Mouse (Mus musculus) embryo, embryonic 9.5 days (tissue): ENCODE measurements around the gene Aaed1.

Source experiments
- DNase-seq: peaks from one replicate; pipeline ENCODE4 v3.0.0-alpha.2; 2017; ENCODE audit errors: extremely low spot score

Gene Aaed1

DNA sequence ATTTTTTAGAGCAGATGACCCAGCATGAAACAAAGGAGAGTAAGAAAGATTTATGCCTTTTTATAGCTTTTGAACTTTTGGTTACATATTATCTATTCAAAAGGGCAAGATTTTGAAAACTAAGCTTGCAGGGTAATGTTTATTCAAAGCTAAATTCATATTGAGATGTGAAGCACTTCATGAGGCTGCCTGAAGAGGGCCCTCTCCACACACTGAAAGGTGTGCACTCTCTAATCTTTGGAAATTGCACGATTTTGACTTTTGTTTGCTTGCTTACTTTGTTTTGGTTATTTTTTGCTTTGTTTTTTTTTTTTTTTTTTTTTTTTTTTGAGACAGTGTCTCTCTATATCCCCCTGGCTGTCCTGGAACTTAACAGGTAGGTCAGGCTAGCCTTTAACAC is 62.1 kb downstream of the Aaed1 start:
- no peak for DNase-seq

DNA sequence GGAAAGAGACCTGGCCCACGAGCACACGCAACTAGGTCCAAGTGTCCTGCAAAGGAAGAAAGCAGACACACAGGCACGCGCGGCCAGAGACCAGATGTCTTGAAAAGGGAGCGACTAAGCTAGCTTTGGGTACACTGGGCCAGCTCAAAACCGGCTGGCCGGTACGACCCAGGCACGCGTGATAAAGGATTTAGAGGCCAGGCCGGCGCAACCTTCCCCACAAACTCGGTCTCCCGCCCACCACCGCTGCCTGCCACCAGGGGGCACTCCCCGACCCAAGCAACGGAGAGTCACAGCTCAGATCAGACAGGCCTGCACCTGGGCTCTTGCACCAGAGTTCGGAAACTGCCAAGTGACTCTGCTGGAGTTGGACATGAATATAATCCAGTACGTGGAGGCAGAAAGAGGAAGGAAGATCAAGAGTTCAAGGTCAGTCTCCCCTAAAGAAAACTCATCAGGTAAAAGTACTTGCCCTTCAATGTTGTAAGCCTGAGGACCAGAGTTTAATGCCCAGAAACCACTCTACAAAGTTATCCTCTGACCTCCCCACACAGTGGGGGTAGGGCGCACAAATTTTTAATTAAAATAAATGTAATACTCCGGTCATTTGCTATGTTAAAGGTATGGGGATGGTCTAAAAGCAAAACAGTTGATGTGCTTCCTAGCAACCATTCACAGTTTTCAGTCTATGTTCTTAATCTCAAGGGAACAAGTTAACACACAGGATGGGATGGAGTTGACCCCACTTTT is 63.6 kb downstream of the Aaed1 start:
- peak; percentile 87 for DNase-seq

DNA sequence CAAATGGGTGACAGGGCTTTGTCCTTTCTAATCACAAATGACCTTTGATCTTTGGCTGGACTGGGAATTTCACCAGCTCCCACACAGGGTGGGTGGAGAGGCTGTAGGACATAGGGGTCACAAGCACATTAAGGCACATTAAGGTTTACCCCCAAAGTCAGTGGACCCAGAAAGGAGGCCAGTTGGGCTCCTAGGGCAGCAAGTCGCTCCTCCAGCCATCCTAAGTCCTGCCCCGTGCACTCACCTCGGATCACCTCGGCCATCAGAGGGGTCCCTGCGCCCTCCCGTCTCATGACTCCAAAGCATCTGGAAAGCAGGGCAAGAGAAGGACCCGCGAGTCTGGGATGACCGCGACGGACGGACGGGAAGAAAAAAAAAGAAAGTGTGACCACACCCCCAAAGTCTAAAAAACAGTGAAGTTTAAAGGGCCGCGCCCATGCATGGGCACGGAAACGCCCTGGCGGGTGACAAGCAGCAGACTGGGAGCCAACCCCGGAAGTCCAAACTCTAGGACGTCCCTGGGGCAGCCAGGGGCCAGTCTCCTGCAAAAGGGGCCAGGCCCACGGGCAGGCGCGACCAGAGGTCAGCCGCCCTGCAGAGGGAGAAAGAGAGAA is 64.2 kb downstream of the Aaed1 start:
- peak; percentile 57 for DNase-seq

DNA sequence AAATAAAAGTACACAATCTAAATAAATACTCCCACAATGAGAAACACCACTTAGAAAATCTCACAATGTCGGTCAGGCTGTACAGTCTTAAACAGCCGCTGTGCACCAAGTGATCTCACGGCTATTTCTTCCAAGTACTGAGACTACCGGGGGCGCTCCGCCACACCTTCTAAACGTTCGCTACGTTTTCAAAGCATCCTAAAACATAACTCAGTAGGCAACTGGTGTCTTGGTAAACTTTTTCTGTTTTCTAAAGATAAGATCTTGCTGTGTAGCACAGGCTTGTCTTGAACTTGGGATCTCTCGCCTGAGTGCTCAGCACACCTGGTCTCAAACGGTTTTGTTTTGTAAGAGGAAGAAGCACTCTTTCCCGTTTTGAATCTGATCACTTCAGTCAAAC is 66.4 kb downstream of the Aaed1 start:
- no peak for DNase-seq

DNA sequence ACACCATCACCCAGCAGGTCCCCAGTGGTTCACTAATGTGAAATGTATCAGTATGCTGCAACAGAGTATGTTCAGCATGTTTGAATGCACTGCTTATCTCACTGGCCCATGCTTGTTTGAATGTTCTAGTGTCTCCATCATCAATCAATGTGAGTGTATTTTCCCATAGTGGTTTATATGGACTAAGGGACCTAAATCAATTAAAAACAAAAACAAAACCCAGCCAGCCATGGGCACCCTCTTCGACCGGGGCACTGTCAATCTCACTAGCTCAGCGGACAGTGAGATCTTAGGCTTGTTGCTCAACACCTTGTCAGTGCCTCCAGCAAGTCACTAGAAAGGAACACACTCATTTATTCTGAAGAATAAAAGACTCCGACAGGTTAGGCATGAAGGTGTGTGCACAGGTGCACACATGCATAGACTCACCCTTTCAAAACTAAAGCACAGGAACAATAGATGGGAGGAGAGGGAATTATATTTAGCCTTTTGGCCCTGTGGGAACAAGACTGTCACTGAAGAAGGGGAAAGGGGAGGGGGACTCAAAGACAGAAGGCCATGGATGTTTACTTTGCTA is 67.7 kb downstream of the Aaed1 start:
- DNase-seq = no peak

DNA sequence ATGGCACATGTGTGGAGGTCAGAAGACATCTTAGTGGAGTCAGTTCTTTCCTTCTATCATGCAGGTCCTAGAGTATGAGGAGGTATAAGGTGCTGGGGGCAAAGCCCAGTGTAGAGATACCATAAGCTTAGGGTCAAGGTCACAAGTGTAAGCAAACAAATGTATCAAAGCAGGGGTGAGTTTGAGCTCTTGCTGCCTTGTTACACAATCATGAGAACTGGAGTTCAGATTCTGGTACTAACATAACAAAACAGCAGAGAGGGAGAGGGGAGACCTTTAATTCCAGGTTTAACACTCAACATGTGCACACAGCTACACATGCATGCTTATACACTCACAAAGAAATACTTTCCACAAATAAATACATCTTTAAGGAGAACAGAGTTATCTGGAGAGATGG is 69.8 kb downstream of the Aaed1 start:
- no peak for DNase-seq

DNA sequence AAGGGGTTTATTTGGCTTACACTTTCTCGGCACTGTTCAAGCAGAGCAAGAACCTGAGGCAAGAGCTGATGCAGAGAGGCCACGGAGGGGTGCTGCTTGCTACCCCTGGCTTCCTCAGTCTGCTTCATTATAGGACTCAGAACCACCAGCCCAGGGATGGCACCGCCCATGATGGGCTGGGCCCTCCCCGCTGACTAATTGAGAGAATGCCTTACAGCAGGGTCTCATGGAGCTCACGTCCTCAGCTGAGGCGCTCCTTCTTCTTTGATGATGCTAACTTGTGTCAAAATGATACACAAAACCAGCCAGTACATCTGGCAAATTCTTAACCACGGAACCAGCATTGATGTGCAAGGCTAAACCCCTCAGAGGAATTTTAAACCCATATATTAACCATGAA is 71.9 kb downstream of the Aaed1 start:
- no peak for DNase-seq

DNA sequence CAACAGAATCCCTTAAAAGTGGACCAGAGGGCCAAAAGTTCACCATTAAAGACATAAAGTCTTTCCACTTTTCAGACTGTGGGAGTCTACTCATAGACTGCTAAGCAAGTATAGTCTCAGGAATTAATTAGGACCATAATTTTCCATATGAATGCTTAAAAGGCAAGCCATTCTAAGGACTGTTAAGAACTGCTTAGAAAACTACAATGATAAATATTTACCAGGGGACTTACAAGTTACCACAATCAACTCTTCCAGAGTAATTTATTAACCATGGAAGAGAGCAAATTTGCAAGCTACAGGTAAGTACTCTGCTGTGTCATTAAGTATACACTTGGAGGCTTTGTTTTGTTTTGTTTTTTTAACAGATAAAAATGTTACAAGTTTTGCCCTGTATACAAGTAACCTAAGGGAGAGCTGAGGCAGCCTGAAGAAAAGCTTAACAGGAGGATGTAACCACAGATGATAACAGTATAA is 74.8 kb downstream of the Aaed1 start:
- no peak for DNase-seq

DNA sequence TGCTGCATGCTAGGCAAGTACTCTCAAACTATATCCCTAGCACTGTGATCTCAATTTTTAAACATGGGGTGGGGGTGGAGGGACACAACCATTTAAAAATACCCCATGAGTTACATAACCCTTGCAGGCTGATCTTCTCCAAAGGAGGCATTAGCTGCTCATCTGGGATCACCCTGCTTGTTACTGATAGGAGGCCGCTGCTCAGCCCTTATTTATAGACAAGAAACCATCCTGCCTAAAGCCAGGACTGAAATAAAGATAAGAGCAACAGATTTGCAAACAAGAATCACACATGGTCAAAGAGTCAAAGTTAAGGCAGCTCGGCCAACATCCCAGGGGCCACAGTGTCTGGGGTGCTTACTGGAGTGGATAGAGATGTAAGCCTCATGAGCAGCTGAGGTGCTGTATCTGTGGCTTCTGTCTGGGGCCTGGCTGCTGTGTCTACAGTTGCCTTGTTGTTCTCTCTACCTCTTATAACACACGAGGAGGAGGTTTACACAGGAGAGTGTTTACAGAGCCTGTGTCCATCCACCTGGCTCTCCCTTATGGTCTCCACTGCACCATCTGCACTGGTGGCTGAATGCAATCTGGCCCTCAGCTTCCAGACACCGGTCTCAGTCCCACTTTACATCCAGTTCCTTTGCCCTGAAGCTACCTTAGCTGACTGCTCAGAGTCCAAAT is 75.4 kb downstream of the Aaed1 start:
- no peak for DNase-seq

DNA sequence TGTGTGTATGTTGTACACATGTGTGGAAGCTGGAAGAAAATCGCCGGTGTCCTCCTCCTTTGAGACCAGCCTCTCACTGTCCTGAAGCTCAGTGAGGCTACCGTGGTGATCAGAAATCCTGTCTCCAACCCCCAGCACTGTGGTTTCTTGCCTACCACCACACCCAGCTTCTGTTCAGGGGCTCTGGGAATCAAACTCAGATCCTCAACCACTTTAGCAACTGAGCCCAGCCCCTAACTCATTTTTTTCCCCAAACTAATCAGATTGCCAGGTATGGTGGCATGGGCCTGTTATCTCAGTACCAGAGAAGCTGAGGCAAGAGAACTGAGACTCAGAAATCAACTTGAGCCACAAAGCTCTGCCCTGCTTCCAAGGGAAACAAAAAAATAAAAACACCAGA is 76.7 kb downstream of the Aaed1 start:
- DNase-seq = no peak

DNA sequence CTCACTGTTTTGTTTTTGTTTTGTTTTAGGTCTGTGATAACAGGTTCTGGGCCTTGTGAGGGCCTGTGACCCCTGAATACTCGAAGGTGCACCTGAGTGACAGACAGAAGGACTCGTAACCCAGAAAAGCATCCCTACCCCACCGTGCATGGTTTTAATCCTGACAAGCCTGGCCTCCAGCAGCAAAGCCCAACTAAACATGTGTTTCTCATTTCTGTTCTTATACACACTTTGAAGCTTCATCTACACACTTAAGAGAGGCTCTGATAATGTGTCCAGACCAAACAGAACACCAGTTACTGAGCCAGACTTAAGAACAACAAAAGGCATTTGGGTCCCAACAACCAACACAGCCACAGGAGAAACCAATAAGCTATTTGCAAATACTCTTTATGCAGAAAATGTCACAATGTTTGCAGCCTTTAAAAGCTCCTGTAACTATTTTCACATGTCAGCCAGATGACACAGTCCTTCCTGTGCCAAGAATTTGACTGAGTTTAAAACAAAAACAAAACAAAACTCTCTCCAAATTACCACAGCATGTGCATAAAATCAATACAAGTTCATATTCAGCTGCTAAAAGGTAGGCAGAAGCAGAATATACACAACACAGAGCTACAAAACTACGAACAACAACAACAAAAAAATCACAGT is 77.3 kb downstream of the Aaed1 start:
- DNase-seq = peak; percentile 30

DNA sequence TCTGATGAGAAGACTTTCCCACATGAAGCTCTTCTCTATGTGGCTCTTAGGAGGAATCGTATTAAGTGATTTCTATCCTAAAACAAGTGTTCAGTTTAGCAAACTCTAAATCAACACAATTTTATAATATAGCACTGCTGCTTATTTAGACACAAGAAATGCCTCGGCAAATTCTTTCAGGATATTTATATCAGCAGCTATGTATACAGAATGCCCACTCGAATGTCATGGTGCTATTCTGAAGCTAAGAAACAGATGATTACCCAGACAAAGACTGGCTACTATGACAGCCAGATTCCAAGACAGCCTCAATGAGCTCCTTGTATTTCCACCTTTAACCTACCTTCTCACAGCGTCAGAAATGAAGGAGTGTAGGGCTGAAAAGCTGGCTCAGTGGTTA is 79.4 kb downstream of the Aaed1 start:
- DNase-seq = no peak

DNA sequence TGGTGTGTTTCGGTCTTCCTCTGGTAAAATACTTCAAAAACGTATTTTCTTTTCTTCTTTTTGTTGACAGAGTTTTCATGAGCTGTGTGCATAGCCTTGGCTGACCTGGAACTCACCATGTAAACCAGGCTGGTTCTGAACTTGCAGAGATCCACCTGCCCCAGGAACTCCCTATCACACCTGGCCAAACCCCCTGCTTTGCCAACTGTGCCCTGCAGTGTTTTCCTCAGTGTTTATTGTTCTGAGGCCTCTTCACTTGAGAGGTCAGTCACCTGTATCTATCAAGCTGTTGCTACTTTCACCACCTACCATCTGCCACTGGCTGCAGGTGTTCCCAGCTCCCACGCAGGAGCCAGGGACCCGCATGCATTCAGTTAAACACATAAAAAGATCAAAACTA is 85.8 kb downstream of the Aaed1 start:
- no peak for DNase-seq

DNA sequence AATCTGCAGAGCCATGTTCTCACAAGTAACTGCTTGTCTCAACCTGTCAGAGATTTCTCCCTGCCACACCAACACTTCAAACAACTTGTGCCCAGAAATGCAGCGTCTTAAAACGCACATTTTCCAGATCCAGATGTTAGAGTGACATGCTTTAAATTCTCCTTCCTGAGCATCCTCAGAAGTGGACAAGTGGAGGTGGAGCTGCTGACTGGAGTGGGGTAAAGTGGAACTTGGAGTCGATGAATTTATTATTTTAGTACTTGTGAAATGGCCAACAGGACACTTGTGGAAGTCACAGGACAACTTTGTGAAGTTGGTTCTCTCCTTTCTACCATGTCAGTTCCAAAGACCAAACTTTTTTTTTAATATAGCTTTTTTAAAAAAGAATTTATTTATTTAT is 86.8 kb downstream of the Aaed1 start:
- no peak for DNase-seq
